Mouse (Mus musculus) hindbrain, embryonic 14.5 days (tissue): ENCODE data around the gene Ncor2. TPM values are rescaled to one million over a fixed set of nuclear protein-coding genes. Genes with fewer than 3 reads are reported as not detected.
A peak's percentile ranks its signal among the peaks of the same experiment; 100 is the strongest.

Experiments
- ATAC-seq: fragments of 200-750 bp; cut with Nextera tagmentation; 2 replicates; pipeline ENCODE4 v1.8.0; 2017; ENCODE audit warnings: moderate number of reproducible peaks, mild to moderate bottlenecking, moderate TSS enrichment, moderate library complexity; ENCODE audit not compliant: low FRiP score
- DNase-seq: peaks from one replicate; pipeline ENCODE4 v3.0.0-alpha.2; 2015; ENCODE audit warnings: low spot score
- H3K27ac ChIP-seq: fragments of 300-500 bp; sonication (generic); 2 replicates; pipeline ENCODE4 v1.5.1; 2014; ENCODE audit warnings: mild to moderate bottlenecking, moderate library complexity
- H3K27me3 ChIP-seq: fragments of 300-500 bp; sonication (generic); 2 replicates; pipeline ENCODE4 v1.6.1; 2014; ENCODE audit warnings: mild to moderate bottlenecking, low read length, mixed read lengths; ENCODE audit not compliant: control insufficient read depth, insufficient read depth
- H3K36me3 ChIP-seq: fragments of 300-500 bp; sonication (generic); replicated peaks from 2 replicates; pipeline ENCODE4 v1.6.1; 2014; ENCODE audit not compliant: control insufficient read depth, insufficient read depth
- H3K4me1 ChIP-seq: fragments of 300-500 bp; sonication (generic); replicated peaks from 2 replicates; pipeline ENCODE4 v1.6.1; 2014; ENCODE audit warnings: antibody characterized with exemption, low read length, mixed read lengths; ENCODE audit not compliant: control insufficient read depth, insufficient read depth
- H3K4me2 ChIP-seq: fragments of 300-500 bp; sonication (generic); replicated peaks from 2 replicates; pipeline ENCODE4 v1.6.1; 2014; ENCODE audit warnings: mild to moderate bottlenecking, moderate library complexity
- H3K4me3 ChIP-seq: fragments of 300-500 bp; sonication (generic); replicated peaks from 2 replicates; pipeline ENCODE4 v1.5.1; 2014; ENCODE audit warnings: mild to moderate bottlenecking, low read length
- H3K9ac ChIP-seq: fragments of 300-500 bp; sonication (generic); 2 replicates; pipeline ENCODE4 v1.6.1; 2014
- H3K9me3 ChIP-seq: fragments of 300-500 bp; sonication (generic); 2 replicates; pipeline ENCODE4 v1.6.1; 2016; ENCODE audit warnings: low read length; ENCODE audit not compliant: control insufficient read depth
- WGBS: fragments of 180-500 bp; shearing (Covaris S2); extraction: QIAGEN DNeasy Blood & Tissue Kit; methylation state at CpG from one replicate; pipeline ENCODE4 v1.1.7; 2014; 5-methylcytosine and 5-hydroxymethylcytosine counted together
- polyA plus RNA-seq: library from polyadenylated mRNA; unstranded; fragments of >200 nt; fragmentation: Nextera tagmentation; extraction: Ambion mirVana; gene quantifications from 2 replicates; pipeline ENCODE4 v1.2.1, GENCODE M21; 2014

The Ncor2 gene
- polyA plus RNA-seq: 26.0 and 27.4 TPM in 2 replicates

- Histone ChIP-seq H3K27me3 (no peaks in the 10 kb centered on the region), H3K27ac (peak within 1 kb of the TSS; percentile 92), H3K4me1 (peaks cover 44% of the 10 kb centered on the region), H3K9ac (peak within 1 kb of the TSS; percentile 87), H3K4me2 (peak within 1 kb of the TSS; percentile 86), H3K4me3 (peak within 1 kb of the TSS; percentile 78), H3K36me3 (no peaks in the 10 kb centered on the region), H3K9me3 (no peaks in the 10 kb centered on the region)
- DNase-seq (peak; percentile 92), ATAC-seq (peak; percentile 82)
- WGBS: under 1% methylated on average over 74 of the region's 87 CpGs
These were observed at the start of gene Ncor2 for GRCm38 (mm10) chr5:125179007-125179734. TSS of gene Ncor2 (minus strand) at chr5:125179219.

DNA sequence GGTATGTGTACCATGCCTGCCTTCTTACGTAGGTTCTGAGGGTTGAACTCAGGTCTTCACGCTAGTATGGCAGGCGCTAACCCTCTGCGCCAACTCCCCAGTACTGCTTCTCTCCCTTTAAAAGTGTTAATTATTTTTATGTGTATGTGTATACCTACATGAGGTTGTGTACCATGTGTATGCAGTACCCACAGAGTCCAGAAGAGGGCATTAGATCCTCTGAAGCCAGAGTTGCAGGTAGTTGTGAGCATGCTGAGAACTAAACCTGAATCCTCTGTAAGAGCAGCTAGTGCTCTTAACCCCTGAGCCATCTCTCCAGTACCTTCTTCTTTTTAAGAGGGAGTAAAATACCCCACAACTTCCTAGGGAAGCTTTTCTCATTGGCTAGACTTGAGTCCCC is 48.7 kb upstream of the Ncor2 start:
- Histone ChIP-seq H3K4me1 (peaks cover 24% of the 10 kb centered on the region), H3K4me2 (no peak overlapping the region), H3K27ac (no peak overlapping the region), H3K9me3 (no peaks in the 10 kb centered on the region), H3K9ac (no peak overlapping the region), H3K4me3 (no peak overlapping the region), H3K27me3 (no peaks in the 10 kb centered on the region), H3K36me3 (no peaks in the 10 kb centered on the region)
- DNase-seq (no peak), ATAC-seq (no peak)
- 99% methylated on average over 4 of the region's 4 CpGs for WGBS

DNA sequence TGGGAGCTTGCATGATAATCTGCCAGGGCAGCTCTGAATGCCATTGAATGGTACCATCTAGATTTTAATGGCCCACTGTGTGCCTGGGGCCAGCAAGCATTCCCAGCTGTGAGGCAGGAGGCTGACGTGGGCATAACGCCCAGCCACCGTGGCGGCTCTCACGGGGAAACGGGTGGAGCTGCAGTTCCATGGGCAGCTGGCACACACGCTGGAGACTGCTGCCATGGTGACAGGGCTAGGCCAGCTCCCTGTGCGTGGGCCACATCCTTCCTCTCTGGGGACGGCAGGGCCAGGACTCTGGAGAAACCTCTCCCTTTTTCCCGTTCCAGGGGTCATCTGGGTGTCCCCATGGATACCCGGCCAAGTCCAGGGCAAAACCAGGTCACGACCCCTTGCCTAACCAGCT is 47.2 kb upstream of the Ncor2 start:
- Histone ChIP-seq H3K36me3 (no peaks in the 10 kb centered on the region), H3K9ac (peak overlapping the region; percentile 8; the same call in 1 of the 2 replicates), H3K4me1 (peaks cover 35% of the 10 kb centered on the region), H3K27me3 (no peaks in the 10 kb centered on the region), H3K27ac (peak overlapping the region; percentile 69), H3K4me2 (no peak overlapping the region), H3K9me3 (no peaks in the 10 kb centered on the region), H3K4me3 (no peak overlapping the region)
- DNase-seq (peak; percentile 65), ATAC-seq (peak; percentile 75)
- WGBS: 26% methylated on average over 12 of the region's 12 CpGs

DNA sequence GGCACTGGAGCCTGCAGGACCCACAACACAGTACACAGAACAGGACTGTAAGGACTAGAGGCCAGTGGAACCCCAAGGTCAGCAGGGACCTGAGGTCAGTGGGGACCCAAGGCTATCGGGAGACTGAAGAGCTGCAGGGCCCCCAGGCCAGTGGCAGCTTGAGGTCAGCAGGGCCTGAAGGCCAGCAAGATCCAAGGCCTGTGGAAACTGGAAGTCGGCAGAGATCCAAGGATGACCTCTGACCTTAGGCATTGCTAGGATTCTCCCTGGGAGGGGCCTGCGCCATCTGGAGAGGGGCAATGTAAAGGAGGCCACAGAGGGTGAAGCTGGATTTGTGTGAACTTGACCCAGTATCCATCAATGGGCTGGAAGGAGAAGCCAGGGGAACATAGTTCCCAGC is 45.9 kb upstream of the Ncor2 start:
- Histone ChIP-seq H3K4me2 (no peak overlapping the region), H3K36me3 (no peaks in the 10 kb centered on the region), H3K4me3 (no peak overlapping the region), H3K9ac (no peak overlapping the region), H3K4me1 (peaks cover 35% of the 10 kb centered on the region), H3K27me3 (no peaks in the 10 kb centered on the region), H3K27ac (no peak overlapping the region), H3K9me3 (no peaks in the 10 kb centered on the region)
- ATAC-seq (no peak), DNase-seq (no peak)
- 29% methylated on average over 3 of the region's 3 CpGs for WGBS

DNA sequence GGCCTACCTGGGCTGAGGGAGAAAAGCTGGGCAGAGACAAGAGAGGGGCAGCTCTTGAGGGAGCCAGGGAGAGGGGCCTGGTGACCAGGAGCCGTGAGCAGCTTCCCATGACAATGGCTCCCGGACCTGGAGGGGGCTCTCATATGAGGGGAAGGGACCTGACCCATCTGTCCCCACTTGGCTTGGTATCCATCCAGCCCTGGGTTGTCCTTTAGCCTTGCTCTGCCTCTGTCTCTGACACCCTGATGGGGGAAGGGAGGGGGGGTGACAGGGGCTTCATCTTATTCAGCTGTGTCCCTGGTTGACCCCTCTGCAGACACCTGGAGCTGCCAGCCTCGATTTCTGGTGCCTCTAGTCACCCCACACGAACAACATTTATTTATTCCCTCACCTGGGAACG is 44.9 kb upstream of the Ncor2 start:
- ATAC-seq: no peak
- 45% methylated on average over 5 of the region's 5 CpGs for WGBS

GRCm38 (mm10) chr5:125222706-125223105 is 43.7 kb upstream of the Ncor2 start:
- H3K4me3 ChIP-seq: no peak overlapping the region
- H3K27me3 ChIP-seq: no peaks in the 10 kb centered on the region
- no peak for DNase-seq
- peak overlapping the region; percentile 72; the same call in 1 of the 2 replicates for H3K27ac ChIP-seq
- H3K4me2 ChIP-seq: no peak overlapping the region
- H3K9me3 ChIP-seq: no peaks in the 10 kb centered on the region
- peaks cover 42% of the 10 kb centered on the region for H3K4me1 ChIP-seq
- no peaks in the 10 kb centered on the region for H3K36me3 ChIP-seq
- ATAC-seq: no peak
- H3K9ac ChIP-seq: no peak overlapping the region
- 44% methylated on average over 6 of the region's 6 CpGs for WGBS

More for the DNA sequence above, 44.9 kb upstream of the Ncor2 start:
- no peaks in the 10 kb centered on the region for H3K27me3 ChIP-seq
- no peak overlapping the region for H3K4me2 ChIP-seq
- DNase-seq: no peak
- H3K27ac ChIP-seq: no peak overlapping the region
- H3K36me3 ChIP-seq: no peaks in the 10 kb centered on the region
- H3K9me3 ChIP-seq: no peaks in the 10 kb centered on the region
- no peak overlapping the region for H3K4me3 ChIP-seq
- H3K9ac ChIP-seq: no peak overlapping the region
- H3K4me1 ChIP-seq: peaks cover 35% of the 10 kb centered on the region

DNA sequence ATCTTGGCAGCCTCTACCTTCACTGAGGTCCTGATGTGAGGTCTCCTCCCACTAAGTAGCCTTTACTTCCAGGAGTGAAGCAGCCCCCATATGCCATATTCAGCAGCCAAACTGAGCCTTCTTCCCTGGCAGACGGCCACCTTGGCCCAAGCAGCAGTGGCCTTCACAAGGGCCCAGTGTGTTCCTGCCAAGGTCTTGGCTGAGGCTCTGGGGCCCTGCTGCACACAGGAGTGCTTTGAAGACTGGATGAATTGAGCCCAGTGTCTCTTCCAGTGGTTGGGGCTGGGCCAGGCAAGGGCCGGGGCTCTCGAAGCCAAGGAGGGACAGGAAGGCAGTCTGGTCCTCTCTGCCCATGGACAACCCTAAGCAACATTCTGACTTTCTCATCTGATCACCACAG is 42.8 kb upstream of the Ncor2 start:
- Histone ChIP-seq H3K9ac (no peak overlapping the region), H3K27me3 (no peaks in the 10 kb centered on the region), H3K36me3 (no peaks in the 10 kb centered on the region), H3K4me3 (no peak overlapping the region), H3K9me3 (no peaks in the 10 kb centered on the region), H3K27ac (peak overlapping the region; percentile 72), H3K4me2 (no peak overlapping the region), H3K4me1 (peaks cover 45% of the 10 kb centered on the region)
- peak; percentile 80; the same call in 1 of the 2 replicates for ATAC-seq
- peak; percentile 57 for DNase-seq
- 59% methylated on average over 3 of the region's 3 CpGs for WGBS

- no peaks in the 10 kb centered on the region for H3K27me3 ChIP-seq
- H3K4me3 ChIP-seq: no peak overlapping the region
- ATAC-seq: no peak
- no peak overlapping the region for H3K4me2 ChIP-seq
- WGBS: 37% methylated on average over 9 of the region's 9 CpGs
- no peak for DNase-seq
- no peaks in the 10 kb centered on the region for H3K36me3 ChIP-seq
- H3K27ac ChIP-seq: peak overlapping the region; percentile 71
- peaks cover 38% of the 10 kb centered on the region for H3K4me1 ChIP-seq
- H3K9me3 ChIP-seq: no peaks in the 10 kb centered on the region
- H3K9ac ChIP-seq: peak overlapping the region; percentile 28; the same call in 1 of the 2 replicates
These were observed 38.6 kb upstream of the Ncor2 start for GRCm38 (mm10) chr5:125217426-125218170.

- Histone ChIP-seq H3K27ac (peak overlapping the region; percentile 87), H3K9ac (peak overlapping the region; percentile 54), H3K4me1 (peaks cover 27% of the 10 kb centered on the region), H3K9me3 (no peaks in the 10 kb centered on the region), H3K36me3 (no peaks in the 10 kb centered on the region), H3K4me2 (peak overlapping the region; percentile 46), H3K4me3 (0 out of 2 replicates have a peak overlapping the region, but pooled peaks have one; percentile 1), H3K27me3 (no peaks in the 10 kb centered on the region)
- peak; percentile 77 for DNase-seq
- peak; percentile 84 for ATAC-seq
- 3% methylated on average over 24 of the region's 24 CpGs for WGBS
These were observed 37.0 kb upstream of the Ncor2 start for GRCm38 (mm10) chr5:125215930-125216459.
